Mouse (Mus musculus) gastrocnemius, postnatal 14 days (tissue): ENCODE results near the gene Lgals7. TPM values are rescaled to one million over a fixed set of nuclear protein-coding genes. Genes with fewer than 3 reads are reported as not detected.
"Not testable (repeated sequence)": the region's sequence is repeated elsewhere in the genome, so short reads cannot be mapped to it uniquely, and the experiment has no call there.

Experiments used
- DNase-seq: peaks from one replicate; pipeline ENCODE4 v3.0.0; 2021; ENCODE audit warnings: mixed read lengths
- intact Hi-C: fragments of 180-260 bp; cut with DNase I; formaldehyde crosslinking; loops from one replicate; pipeline ENCODE4 v1.15.1; 2025; ENCODE audit warnings: low total_unique reads
- total RNA-seq, 2 experiments: library from RNA; stranded (reverse); gene quantifications; 2 replicates each; pipeline ENCODE4 v1.2.3; 2021

Gene Lgals7
- total RNA-seq, 2 experiments from 2014 or later = not detected

- intact Hi-C loops = loop anchor here (5.0 kb wide), 1 partner anchor 70 kb away; no protein-coding TSS in a partner anchor
These were observed 4.1 kb downstream of the Lgals7 start for GRCm38 (mm10) chr7:28867508-28868340.

GRCm38 (mm10) chr7:28870901-28871664, 7.4 kb downstream of the Lgals7 start:
- no peak for DNase-seq
- intact Hi-C loops = no loop called here

More at GRCm38 (mm10) chr7:28867508-28868340, 4.1 kb downstream of the Lgals7 start:
- DNase-seq = peak; percentile 77

- no peak for DNase-seq
- intact Hi-C loops = no loop called here
These were observed 10.9 kb downstream of the Lgals7 start for GRCm38 (mm10) chr7:28874565-28874964.

- no peak for DNase-seq
- intact Hi-C loops = no loop called here
These were observed 12.4 kb downstream of the Lgals7 start for GRCm38 (mm10) chr7:28876099-28876498.

- intact Hi-C loops = no loop called here
- no peak for DNase-seq
These were observed 13.5 kb downstream of the Lgals7 start for GRCm38 (mm10) chr7:28877155-28877554.

- DNase-seq = no peak
These were observed 14.2 kb downstream of the Lgals7 start for GRCm38 (mm10) chr7:28877856-28878255.

GRCm38 (mm10) chr7:28879606-28880005, 16.0 kb downstream of the Lgals7 start:
- intact Hi-C loops = no loop called here
- no peak for DNase-seq

More at GRCm38 (mm10) chr7:28877856-28878255, 14.2 kb downstream of the Lgals7 start:
- intact Hi-C loops = no loop called here

- intact Hi-C loops = no loop called here
- no peak for DNase-seq
These were observed 16.9 kb downstream of the Lgals7 start for GRCm38 (mm10) chr7:28880554-28880953.

GRCm38 (mm10) chr7:28881199-28881598, 17.5 kb downstream of the Lgals7 start, which contains the start of gene Capn12:
Gene Capn12, plus strand, starts transcription at chr7:28881422.
- intact Hi-C loops = no loop called here

GRCm38 (mm10) chr7:28883039-28883438, 19.4 kb downstream of the Lgals7 start:
- intact Hi-C loops = no loop called here
- no peak for DNase-seq

More at GRCm38 (mm10) chr7:28881199-28881598, 17.5 kb downstream of the Lgals7 start, which contains the start of gene Capn12:
- DNase-seq = no peak

GRCm38 (mm10) chr7:28883704-28884103, 20.1 kb downstream of the Lgals7 start:
- DNase-seq, intact Hi-C loops: not testable (repeated sequence)

GRCm38 (mm10) chr7:28886486-28886885, 22.8 kb downstream of the Lgals7 start:
- intact Hi-C loops = no loop called here
- DNase-seq = no peak

- DNase-seq = peak; percentile 7
- intact Hi-C loops = no loop called here
These were observed 25.1 kb downstream of the Lgals7 start for GRCm38 (mm10) chr7:28888701-28889161.

GRCm38 (mm10) chr7:28892601-28893000, 28.9 kb downstream of the Lgals7 start:
- intact Hi-C loops = loop anchor here (10.0 kb wide), 1 partner anchor 98 kb away; no protein-coding TSS in a partner anchor
- DNase-seq = no peak

GRCm38 (mm10) chr7:28893643-28894265, 30.1 kb downstream of the Lgals7 start:
- intact Hi-C loops = loop anchor here (10.0 kb wide), 1 partner anchor 99 kb away; no protein-coding TSS in a partner anchor

GRCm38 (mm10) chr7:28894942-28895341, 31.3 kb downstream of the Lgals7 start:
- no peak for DNase-seq
- intact Hi-C loops = loop anchor here (10.0 kb wide), 1 partner anchor 100 kb away; no protein-coding TSS in a partner anchor

More at GRCm38 (mm10) chr7:28893643-28894265, 30.1 kb downstream of the Lgals7 start:
- peak; percentile 60 for DNase-seq

GRCm38 (mm10) chr7:28897661-28898060, 34.0 kb downstream of the Lgals7 start:
- intact Hi-C loops = loop anchor here (10.0 kb wide), 1 partner anchor 103 kb away; no protein-coding TSS in a partner anchor
- DNase-seq = no peak

GRCm38 (mm10) chr7:28899972-28900371, 36.3 kb downstream of the Lgals7 start:
- intact Hi-C loops = loop anchor here (10.0 kb wide), 1 partner anchor 105 kb away; no protein-coding TSS in a partner anchor

More at GRCm38 (mm10) chr7:28899972-28900371, 36.3 kb downstream of the Lgals7 start:
- no peak for DNase-seq
